Comparison of ENCODE assay signal across 13 mouse cellular contexts in the genomic region with DNA sequence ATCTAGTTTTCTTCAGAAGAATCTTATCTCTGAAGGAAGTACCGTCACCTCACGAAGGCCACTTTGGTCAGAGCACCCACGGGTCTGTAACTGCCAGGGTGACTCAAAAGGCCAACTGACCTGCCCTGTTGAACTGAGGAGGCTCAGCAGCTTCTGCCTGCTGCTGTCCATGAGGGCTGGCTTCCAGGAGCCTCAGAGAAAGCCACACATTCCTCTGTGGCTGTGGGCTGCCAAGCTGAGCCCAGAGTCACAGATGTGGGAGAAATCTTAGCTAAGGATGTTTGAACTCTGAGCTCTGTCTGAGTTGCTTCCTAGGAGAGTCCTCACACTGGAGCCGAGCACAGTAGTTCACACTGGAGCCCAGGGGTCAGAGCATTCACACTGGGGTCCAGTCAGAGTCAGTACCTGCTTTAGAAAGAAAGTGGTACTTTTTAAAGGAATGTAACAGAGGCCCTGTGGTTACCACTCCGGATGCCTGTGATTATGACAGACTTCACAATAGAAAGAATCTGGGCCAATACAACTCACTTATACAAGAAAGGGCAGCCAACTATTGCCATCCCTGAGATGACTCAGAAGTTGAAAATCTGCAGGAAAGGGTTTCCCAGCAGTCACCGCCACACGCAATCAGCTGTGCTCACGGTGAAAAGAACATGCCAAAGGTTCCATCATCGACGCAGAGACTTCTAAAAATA.
DNase-seq lines count a peak whose midpoint lies in the region; ATAC-seq and TF ChIP-seq lines count a peak whose summit lies in the region.
"Had no signal": no experiment of that assay in that cellular context is flagged by ENCODE, and none has a peak within 500 bp of the region (broad histone marks: within the 10 kb centered on the region; RNA-seq: fewer than 3 reads in every experiment).

No protein-coding gene starts in this region.

- WGBS in neural tube, embryonic 14.5 days = 93% methylated on average over 10 of the region's 10 CpGs
- 43% methylated on average over 10 of the region's 10 CpGs for WGBS in heart, embryonic 12.5 days
- 68% methylated on average over 10 of the region's 10 CpGs for WGBS in stomach, postnatal 0 days

- H3K9me3 ChIP-seq in neural tube, embryonic 14.5 days (ENCODE audit: control insufficient read depth, low read length) = no peaks in the 10 kb centered on the region
- no peaks in the 10 kb centered on the region for H3K9me3 ChIP-seq in heart, embryonic 12.5 days (replicated peaks)
- no peaks in the 10 kb centered on the region for H3K9me3 ChIP-seq in stomach, postnatal 0 days (ENCODE audit: control insufficient read depth, low read length)
- H3K9me3 ChIP-seq: forebrain, embryonic 15.5 days; kidney, embryonic 15.5 days; limb, embryonic 13.5 days; lung, embryonic 15.5 days had no signal

- H3K4me1 ChIP-seq in neural tube, embryonic 14.5 days (ENCODE audit: control insufficient read depth, insufficient read depth, low read length) = no peaks in the 10 kb centered on the region; the same call in 1 of the 2 replicates
- peaks cover 47% of the 10 kb centered on the region for H3K4me1 ChIP-seq in heart, embryonic 12.5 days (replicated peaks)
- H3K4me1 ChIP-seq in stomach, postnatal 0 days (replicated peaks; ENCODE audit: control insufficient read depth, insufficient read depth) = no peaks in the 10 kb centered on the region

- intact Hi-C loops in heart, postnatal 36 days (cut with DNase I) = no loop called here

- peak overlapping the region; percentile 10; the same call in 1 of the 2 replicates for H3K27ac ChIP-seq in neural tube, embryonic 14.5 days (ENCODE audit: low read depth, low read length)
- H3K27ac ChIP-seq in heart, embryonic 12.5 days (ENCODE audit: poor library complexity, severe bottlenecking) = 0 out of 2 replicates have a peak overlapping the region, but pooled peaks have one; percentile 18
- no peak overlapping the region for H3K27ac ChIP-seq in stomach, postnatal 0 days (replicated peaks)
- H3K27ac ChIP-seq: forebrain, embryonic 15.5 days; kidney, embryonic 15.5 days; limb, embryonic 13.5 days; lung, embryonic 15.5 days had no signal

- H3K27me3 ChIP-seq in neural tube, embryonic 14.5 days (ENCODE audit: control insufficient read depth, insufficient read depth, low read length) = no peaks in the 10 kb centered on the region
- H3K27me3 ChIP-seq in heart, embryonic 12.5 days (replicated peaks) = 0 out of 2 replicates have a peak, but pooled peaks cover 3% of the 10 kb centered on the region
- H3K27me3 ChIP-seq in stomach, postnatal 0 days (ENCODE audit: control insufficient read depth, insufficient read depth, low read length) = no peaks in the 10 kb centered on the region
- H3K27me3 ChIP-seq: forebrain, embryonic 15.5 days; kidney, embryonic 15.5 days; limb, embryonic 13.5 days; lung, embryonic 15.5 days had no signal

- no peak for ATAC-seq in neural tube, embryonic 14.5 days (ENCODE audit: low read depth)
- no peak for ATAC-seq in heart, embryonic 12.5 days (ENCODE audit: insufficient number of reproducible peaks, low FRiP score)
- ATAC-seq in stomach, postnatal 0 days (ENCODE audit: low FRiP score, low TSS enrichment) = no peak
- ATAC-seq: forebrain, embryonic 15.5 days; midbrain, embryonic 16.5 days had no signal

- TF ChIP-seq EP300 in stomach, postnatal 0 days (optimal IDR thresholded peaks at IDR 0.05) = no peak

- no peak overlapping the region for H3K4me3 ChIP-seq in neural tube, embryonic 14.5 days (ENCODE audit: low read depth, low read length)
- H3K4me3 ChIP-seq in heart, embryonic 12.5 days = no peak overlapping the region
- no peak overlapping the region for H3K4me3 ChIP-seq in stomach, postnatal 0 days (ENCODE audit: low read depth, low read length)
- H3K4me3 ChIP-seq: forebrain, embryonic 15.5 days; kidney, embryonic 15.5 days; limb, embryonic 13.5 days; lung, embryonic 15.5 days had no signal

- no peak overlapping the region for H3K4me2 ChIP-seq in neural tube, embryonic 14.5 days (ENCODE audit: low read depth, low read length)
- no peak overlapping the region for H3K4me2 ChIP-seq in heart, embryonic 12.5 days
- H3K4me2 ChIP-seq in stomach, postnatal 0 days (replicated peaks; ENCODE audit: low read depth) = no peak overlapping the region
- H3K4me2 ChIP-seq: forebrain, embryonic 15.5 days; kidney, embryonic 15.5 days; limb, embryonic 13.5 days; lung, embryonic 15.5 days had no signal

- TF ChIP-seq CTCF in stomach, postnatal 0 days (IDR thresholded peaks at IDR 0.05; ENCODE audit: low read depth) = no peak

- peak; percentile 94 for DNase-seq in heart, adult 11 months
- DNase-seq in heart, postnatal 36 days = no peak
- DNase-seq in neural tube, embryonic 10.5 days (ENCODE audit: extremely low spot score, low spot score) = no peak
- no peak for DNase-seq in ovary, postnatal 14 days (ENCODE audit: low spot score)
- DNase-seq in spleen, postnatal 14 days (ENCODE audit: low spot score in 2 of 2) = no peak
- no peak for DNase-seq in stomach, postnatal 0 days (ENCODE audit: low spot score)

- H3K36me3 ChIP-seq in neural tube, embryonic 14.5 days (ENCODE audit: control insufficient read depth, insufficient read depth, low read length) = no peaks in the 10 kb centered on the region
- H3K36me3 ChIP-seq in heart, embryonic 12.5 days = no peaks in the 10 kb centered on the region
- H3K36me3 ChIP-seq in stomach, postnatal 0 days (ENCODE audit: control insufficient read depth, insufficient read depth, low read length) = no peaks in the 10 kb centered on the region
- H3K36me3 ChIP-seq: lung, embryonic 15.5 days had no signal

- H3K9ac ChIP-seq in neural tube, embryonic 14.5 days (replicated peaks; ENCODE audit: low read depth, low read length) = no peak overlapping the region
- H3K9ac ChIP-seq in heart, embryonic 12.5 days = 0 out of 2 replicates have a peak overlapping the region, but pooled peaks have one; percentile 29
- no peak overlapping the region for H3K9ac ChIP-seq in stomach, postnatal 0 days (ENCODE audit: low read length)
- H3K9ac ChIP-seq: forebrain, embryonic 15.5 days; kidney, embryonic 15.5 days; limb, embryonic 13.5 days; lung, embryonic 15.5 days had no signal
